Mouse (Mus musculus) embryo, embryonic 10 days (tissue): ENCODE results near the gene Sdhaf2.

ENCODE experiments used
- DNase-seq: peaks from one replicate; pipeline ENCODE4 v3.0.0-alpha.2; 2015; ENCODE audit warnings: low spot score

The Sdhaf2 gene

DNA sequence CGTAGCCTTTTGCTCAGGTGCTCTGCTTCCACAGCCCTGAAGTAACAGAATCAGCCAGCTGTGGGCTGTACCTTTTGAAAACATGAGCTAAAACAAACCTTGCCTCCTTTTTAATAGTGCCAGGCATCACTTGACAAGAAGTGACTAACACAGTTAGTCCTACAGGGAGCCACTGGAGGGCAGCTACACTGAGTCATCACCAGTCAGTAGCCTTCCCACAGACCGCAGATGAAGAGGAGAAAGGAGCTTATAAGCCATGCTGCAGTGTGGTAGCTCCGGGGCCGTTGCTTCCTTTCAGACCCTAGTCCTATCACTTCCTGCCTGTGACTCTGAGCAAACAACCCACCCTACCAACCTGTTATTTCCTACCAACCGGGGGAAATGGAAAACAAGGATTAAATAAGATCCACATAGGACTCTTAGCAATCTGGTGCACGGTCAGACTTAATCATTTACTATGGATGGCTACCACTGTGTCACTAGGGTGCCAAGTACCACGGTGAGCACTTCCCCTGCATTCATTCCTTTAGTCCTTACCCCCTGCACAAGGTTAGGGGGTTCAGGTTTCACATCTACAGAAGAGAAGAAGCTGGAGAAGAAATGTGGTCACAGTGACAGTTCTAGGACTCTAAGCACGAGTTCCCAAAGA lies 28.3 kb downstream of the Sdhaf2 start:
- DNase-seq: no peak

DNA sequence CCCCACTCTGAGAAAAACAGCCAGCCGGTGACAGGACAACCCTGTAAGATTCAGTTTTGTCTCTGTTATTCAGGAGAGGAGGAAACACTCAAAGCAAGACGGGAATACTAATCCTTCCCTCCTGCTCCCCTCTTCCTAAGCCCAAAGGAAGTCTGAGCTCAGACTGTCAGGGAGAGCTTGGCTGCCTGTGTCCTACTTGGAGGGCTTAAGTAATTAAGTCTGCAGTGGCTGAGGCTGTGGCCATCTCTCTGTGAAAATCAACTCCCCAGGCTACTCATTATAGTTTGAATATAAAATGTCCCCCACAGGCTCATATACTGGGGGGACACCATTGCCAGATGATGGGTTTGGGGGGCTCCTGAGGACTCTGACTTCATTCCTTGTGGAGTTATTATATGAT lies 29.0 kb downstream of the Sdhaf2 start:
- no peak for DNase-seq

DNA sequence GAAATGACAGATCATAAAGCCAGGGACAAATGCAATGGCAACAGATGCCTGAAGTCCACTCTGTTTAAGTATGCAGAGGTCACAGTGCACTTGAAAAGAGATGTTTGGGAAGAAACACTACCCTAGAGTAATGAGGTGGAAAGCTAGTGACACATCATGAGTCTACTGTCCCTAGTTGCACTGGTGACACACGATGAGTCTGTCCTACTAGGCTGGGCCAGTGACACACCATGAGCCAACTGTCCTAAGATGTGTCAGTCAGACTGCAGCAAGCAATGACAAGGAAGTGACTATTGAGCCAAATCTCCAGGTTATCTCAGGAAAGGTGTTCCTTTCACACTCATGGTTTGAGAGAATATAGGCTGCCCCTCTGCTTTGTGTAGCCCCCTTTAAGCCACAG lies 30.3 kb downstream of the Sdhaf2 start:
- no peak for DNase-seq

DNA sequence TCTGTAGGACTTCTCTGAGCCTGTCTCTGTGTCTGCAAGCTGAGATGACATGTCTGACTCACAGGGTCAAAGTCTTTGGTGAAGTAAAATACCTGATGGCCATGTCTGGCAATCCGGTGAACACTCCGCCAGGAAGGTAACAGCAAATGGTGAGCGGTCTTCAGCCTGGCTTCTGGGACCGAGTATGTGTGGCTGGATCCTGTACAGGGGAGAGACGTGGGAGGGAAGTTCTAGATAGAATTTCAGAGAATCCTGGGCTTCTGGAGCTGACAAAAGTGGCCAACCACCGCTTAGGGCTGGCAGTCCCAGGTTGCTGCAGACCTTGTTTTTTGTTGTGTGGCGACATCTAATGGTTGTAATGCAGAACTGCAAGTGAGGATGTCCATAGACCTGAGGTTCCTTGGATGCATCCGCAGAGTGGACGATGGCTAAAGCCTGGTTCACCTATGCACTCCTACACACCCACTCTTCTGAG lies 39.6 kb downstream of the Sdhaf2 start:
- peak; percentile 88 for DNase-seq

DNA sequence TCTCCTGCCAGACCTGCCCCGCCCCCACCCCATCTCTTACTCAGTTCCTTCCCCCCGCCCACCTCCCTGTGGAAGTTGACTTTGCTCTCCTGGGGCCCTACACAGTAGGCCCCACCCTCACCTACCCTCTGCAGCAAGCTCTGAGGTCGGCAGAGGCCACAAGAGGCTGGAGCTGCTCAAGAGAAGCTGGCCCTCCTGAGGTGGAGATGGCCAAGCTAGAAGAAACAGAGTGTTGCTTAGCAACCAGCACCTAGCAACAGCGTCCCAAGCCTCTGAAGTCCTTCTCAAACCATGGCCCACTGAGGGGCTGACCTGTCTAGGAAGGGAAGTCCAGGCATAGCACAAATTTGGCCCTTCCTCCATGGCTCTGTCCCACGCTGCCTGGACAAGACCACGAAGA lies 43.2 kb downstream of the Sdhaf2 start, which contains the start of gene Ppp1r32:
Gene Ppp1r32 (minus strand): TSS at position 226 of the 400 bp plus-strand sequence.
- peak; percentile 88 for DNase-seq

DNA sequence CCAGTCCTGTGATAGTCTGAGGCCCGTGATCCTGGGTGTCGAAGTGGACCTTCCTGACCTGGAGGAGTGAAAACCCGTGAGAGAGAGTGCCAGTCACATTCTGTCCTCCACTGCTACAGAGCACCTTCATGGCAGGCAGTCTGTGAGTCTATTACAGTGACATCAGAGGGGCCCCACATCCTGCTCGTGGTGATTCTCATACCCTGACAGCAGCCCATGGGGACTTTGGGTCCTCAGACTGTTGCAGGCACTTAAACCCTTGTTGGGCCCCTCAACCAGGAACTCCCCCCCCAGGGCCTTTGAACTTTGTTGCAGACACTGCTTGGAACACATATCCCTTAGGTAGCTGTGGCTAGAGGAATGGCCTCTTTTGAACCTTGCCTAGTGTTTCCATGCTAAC lies 46.4 kb downstream of the Sdhaf2 start:
- no peak for DNase-seq

DNA sequence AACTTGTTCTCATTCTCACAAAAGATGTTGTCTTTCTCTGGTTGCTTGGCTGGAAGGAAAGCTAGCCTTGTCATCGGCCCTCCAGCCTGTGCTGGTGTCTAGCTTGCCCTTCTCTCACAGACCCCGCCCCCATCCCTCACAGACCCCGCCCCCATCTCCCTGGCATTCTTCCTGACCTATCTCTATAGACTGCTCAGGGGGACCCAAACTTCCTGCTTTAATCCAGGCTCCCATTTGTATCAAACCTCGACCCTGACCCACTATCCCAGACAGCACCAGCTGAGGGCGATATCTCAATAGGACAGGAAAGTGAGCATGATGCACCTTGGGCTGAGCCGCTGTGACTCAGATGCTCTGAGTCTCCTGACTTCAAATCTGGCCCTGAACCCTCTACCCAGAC lies 52.2 kb downstream of the Sdhaf2 start:
- DNase-seq: no peak

DNA sequence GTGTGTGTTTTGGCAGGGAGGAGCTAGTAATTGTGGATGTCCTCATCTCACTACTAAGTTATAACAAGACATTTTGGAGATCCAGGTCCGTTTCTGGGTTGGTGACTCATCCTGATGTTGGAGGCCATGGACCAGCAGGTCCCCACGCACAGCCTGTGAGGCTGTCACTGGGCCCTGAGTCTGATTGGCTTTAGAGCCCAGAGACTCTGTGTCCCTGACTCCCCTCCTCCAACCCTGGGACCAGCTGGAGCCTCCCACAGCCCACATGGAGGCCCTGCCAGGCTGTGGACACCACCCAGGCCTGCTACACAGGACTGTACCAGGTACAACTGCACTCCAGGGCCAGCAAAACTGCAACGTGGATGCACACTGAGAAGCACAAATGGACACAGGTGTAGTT lies 53.0 kb downstream of the Sdhaf2 start:
- no peak for DNase-seq

DNA sequence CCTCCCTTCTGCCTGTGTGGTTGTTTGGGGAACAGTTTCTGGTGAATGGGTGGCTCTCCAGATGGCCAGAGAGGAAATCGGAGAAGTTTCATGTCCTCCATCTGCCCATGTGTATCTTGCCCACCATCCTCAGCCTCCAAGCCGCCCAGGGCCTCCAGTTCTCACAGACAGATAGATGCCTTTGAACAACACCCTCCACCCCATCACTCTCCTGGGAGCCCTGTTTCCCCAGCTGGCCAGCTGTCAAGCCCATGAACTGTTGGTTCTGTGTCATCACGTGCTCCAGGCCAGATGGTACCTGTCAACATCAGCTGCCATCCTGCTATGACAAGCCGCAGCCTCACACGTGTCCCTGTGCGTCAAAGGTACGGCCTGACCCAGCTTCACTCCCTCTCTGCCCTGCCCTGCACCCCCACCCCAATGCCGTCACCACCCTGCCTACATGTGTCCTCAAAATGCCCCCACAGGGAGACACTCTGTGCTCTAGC lies 56.7 kb downstream of the Sdhaf2 start:
- no peak for DNase-seq

DNA sequence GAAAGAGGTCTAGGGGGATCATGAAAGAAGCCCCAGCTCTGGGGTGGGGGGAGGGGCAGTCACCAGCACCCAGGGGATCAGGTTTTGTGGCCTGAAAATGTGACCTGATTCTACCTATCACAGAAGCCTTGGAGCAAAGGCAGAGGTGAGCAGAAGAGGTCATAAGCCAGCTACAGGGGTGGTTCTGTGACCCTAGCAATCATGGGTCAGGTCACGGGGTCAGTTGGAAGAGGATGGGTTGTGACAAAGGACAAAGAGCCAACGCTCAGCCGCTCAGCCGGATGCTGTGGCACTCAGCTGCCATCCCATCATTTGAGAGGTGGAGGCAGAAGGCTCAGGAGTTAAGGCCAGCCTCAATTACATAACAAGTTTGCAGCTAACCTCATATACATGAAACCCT lies 61.5 kb downstream of the Sdhaf2 start:
- peak; percentile 68 for DNase-seq

DNA sequence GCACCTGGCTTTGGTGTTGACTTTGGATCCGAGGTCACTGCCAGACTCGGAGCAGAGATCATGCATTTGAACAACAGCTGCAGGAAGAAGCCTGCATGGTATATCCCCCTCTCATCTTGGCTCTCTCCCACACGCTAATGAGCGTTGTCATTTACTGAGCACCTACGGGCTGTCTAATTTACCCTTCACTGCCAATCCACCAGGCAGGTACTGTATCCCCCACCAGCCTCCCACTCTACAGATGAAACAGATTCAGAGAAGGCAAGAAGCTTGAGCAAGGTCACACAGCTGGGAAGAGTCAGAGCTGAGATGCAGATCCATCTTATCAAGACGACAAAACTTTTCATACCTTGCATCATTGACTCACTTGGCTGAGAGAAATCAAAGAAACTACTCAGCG lies 64.4 kb downstream of the Sdhaf2 start:
- DNase-seq: no peak

DNA sequence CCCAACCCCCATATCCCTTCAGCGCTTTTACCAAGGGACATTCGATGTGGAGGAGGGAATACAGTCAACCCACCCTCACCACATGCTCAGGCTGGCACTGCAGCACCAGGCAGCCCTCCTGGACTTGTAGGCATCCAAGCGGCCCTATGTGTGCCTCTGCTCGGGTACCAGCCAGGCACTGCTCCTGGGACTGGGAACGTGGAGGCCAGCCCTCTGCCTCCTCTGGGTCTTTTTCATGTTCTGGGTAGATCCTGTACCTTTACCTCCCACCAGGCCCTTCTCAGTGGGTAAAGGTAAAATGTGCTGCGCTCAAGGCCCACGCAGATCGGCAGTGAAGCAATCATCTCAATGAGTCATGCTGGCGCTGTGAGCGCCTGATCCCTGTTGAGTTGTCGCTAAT lies 66.0 kb downstream of the Sdhaf2 start:
- DNase-seq: no peak

DNA sequence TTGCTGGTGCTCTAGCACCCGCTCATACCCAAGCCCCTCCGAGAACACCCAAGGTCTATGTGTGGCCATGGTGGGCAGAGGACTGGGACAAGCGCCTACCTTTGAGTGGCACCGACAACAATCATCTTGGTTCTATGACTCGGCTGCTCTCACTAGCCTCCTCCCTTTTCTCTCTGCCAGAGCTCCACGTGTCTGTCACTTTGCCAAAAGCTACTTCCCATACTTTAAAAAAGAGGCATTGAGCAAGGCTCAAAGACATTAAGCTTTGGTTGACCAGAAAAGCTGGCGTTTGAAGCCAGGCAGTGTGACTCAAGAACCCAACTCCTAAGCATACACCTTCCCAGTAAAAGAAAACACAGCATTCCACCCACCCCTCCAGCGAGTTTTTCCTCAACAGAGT lies 67.8 kb downstream of the Sdhaf2 start:
- no peak for DNase-seq

DNA sequence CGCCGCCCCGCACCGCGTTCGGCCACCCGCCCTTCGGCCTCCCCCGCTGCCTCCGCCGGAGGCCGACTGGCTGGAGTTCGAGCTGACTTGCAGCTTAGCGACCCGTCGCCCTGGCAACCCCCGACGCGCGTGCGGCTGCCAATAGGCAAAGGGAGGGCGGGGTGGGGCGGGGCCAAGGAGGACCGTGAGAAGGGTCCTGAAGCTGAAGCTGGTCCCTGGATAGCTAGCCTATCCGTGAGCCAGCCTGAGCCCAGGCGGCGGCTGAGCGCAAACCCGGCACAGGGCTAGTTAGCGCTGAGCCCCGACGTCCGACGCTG lies 68.5 kb downstream of the Sdhaf2 start:
- peak; percentile 95 for DNase-seq

DNA sequence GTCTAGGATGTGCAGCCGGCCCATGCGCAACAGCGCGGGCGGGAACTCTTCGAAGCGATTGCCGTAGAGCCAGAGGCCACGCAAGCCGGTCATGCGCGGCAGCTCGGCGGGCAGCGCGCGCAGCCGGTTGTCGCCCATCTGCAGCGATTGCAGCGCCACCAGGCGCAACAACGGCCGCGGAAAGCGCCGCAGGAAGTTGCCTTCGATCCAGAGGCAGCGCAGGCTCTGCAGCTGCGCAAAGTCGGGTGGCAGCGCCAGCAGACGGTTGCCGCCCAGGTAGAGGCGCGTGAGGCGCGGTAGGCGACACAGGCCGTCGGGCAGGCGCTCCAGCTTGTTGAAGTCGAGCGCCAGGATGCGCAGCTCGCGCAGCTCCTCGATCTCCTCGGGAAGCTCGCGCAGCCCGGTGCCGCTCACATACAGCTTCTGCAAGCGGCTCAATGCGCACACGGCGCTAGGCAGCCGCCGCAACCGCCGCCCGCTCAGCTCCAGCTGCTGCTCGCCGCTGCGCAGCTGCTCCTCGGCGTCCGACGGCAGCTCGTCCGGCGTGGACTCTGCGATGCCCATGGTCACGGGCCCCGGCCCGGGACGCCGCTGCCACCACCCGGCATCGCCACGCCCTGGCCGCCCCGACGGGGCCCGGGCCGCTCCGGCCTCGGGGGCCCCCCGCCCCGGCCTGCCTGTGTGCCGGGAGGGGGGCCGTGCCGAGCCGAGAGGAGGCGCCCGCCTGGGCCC lies 69.0 kb downstream of the Sdhaf2 start, which contains the start of gene Lrrc10b:
Gene Lrrc10b (minus strand): TSS at position 722 of the 732 bp plus-strand sequence.
- DNase-seq: peak; percentile 80

DNA sequence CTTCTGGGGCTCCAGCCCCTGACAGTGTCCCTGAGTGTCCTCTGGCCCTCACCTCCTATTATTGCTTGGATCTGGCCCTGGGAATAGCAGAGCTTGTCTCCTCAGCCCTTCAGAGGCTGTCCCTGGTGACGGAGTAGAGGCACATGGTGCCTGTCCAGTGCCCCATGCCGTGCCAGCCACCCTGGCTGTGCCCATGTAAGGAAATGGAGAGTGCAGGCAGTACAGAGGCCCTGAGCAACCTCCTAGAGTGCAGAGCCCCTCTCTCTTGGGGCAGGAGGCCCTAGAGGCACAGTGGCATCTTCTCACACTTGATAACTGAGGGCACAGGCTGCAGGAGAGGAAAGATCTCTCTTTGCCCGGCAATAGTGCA lies 70.5 kb downstream of the Sdhaf2 start:
- no peak for DNase-seq

DNA sequence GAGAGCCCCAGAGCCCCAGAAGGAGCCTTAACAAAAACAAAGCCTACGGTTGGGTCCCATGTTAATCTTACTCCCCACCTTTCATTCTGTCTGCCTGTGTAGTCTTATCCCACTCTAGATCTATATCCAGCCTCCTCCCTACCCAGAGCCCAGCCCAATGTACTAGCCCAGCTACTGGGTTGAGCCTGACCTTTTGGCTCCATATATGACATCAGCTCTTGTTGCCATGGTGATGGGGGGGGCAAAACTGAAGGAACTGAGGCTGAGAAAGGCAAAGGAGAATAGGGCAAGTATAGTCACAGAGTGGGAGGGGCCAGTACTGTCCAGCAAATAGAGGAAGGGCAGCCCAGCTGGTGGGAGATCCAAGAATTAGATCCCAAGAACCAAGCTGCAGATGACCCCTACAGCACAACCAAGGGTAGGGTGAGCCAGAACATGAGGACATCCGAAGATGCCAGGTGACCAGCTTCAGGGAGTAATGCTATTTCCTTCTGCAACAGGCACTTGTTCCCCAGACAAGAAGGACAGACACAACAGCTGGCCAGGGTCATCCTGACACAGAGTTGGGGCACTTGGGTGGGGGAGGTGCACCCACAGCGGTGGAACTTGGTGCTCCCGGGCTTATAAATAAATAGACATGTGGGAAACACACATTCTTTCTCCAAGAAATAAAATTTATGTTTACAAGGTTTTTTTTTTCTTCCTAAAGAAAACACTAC lies 71.1 kb downstream of the Sdhaf2 start:
- no peak for DNase-seq
